Mouse (Mus musculus) heart, postnatal 0 days (tissue): Measurements from ENCODE around the gene Xrcc6.

ENCODE experiments used
- CTCF ChIP-seq: IDR thresholded peaks from 2 replicates; pipeline ENCODE4 v1.5.1; 2016; ENCODE audit warnings: antibody characterized with exemption, control low read depth, low read depth
- EP300 ChIP-seq: IDR thresholded peaks from 2 replicates; pipeline ENCODE4 v1.6.1; 2016; ENCODE audit warnings: antibody characterized with exemption, low read depth

- TF ChIP-seq CTCF (no peak), EP300 (no peak)
Observed at GRCm38 (mm10) chr15:81952310-81952709, 35.3 kb upstream of the Xrcc6 start.
